Mouse (Mus musculus): Measurements from ENCODE around the gene Lifr. TPM values are rescaled to one million over a fixed set of nuclear protein-coding genes. Genes with fewer than 3 reads are reported as not detected.

Lifr gene
- total and polyA plus RNA-seq, 2 experiments from 2014 or later: 14.9 to 24.0 TPM

DNA sequence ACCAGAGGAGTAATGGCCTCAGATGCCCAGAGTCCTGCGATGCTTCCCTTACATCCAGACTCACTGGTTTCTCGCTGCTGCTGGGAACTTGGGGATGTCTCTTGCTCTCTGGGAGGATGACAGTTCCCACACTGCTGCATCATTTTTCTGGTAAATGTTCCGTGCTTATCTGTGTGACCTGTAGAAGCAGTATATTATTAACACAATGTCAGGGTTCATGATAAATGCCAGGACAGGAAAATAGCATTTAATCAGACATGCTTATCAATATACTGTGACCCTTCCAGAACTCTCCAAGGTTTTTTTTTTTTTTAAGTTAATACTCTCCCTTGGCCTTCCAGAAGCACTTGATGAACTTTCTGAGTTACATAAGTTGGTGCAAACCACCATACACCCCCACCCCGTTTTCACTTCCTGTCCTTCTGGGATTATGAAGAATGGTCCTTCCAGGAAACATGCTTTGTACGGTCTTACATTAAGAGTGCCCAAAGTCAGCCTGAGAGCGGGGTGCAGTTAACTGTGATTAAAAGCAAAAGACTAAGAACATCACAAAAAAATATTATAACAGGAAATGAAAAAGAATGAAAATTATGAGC is 20.1 kb upstream of the Lifr start:
- Histone ChIP-seq H3K9me3 (replicated peaks; ENCODE audit: control insufficient read depth, low read length) (no peaks in the 10 kb centered on the region), H3K9ac (replicated peaks; ENCODE audit: low read depth, low read length) (no peak overlapping the region), H3K27me3 (ENCODE audit: control insufficient read depth, insufficient read depth, low read length) (no peaks in the 10 kb centered on the region), H3K4me2 (ENCODE audit: low read depth, low read length) (no peak overlapping the region), H3K36me3 (replicated peaks; ENCODE audit: control insufficient read depth, insufficient read depth, low read length) (no peaks in the 10 kb centered on the region), H3K4me1 (ENCODE audit: control insufficient read depth, insufficient read depth) (no peaks in the 10 kb centered on the region), H3K27ac (ENCODE audit: low read depth) (no peak overlapping the region), H3K4me3 (ENCODE audit: low read depth, low read length) (no peak overlapping the region)
- no peak for ATAC-seq (ENCODE audit: insufficient read depth, low read depth)
- 57% methylated on average over 6 of the region's 6 CpGs for WGBS
- TF ChIP-seq EP300 (IDR thresholded peaks at IDR 0.05; ENCODE audit: low read depth): no peak
- TF ChIP-seq CTCF (IDR thresholded peaks at IDR 0.05; ENCODE audit: low read depth): no peak
- DNase-seq (ENCODE audit: low spot score): no peak

DNA sequence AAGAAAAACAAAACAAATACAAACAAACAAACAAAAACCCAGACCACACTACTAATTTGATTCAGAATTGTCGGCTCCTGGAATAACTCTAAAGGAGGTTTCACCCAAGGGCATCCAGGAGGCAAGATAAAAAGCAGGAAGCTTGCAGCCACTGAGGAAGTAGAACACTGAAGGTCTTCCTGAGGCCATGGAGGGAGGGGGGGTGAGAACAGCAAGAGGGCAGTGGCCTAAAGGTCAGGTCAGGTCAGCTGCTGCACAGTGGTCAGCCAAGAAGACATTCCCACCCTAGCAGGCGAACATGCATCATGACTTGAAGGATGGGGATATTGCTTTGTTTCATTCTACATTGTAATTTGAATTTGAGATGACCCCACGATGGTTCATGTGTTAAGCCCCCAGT is 17.1 kb upstream of the Lifr start:
- H3K9me3 ChIP-seq (replicated peaks; ENCODE audit: control insufficient read depth, low read length): no peaks in the 10 kb centered on the region
- TF ChIP-seq CTCF (IDR thresholded peaks at IDR 0.05; ENCODE audit: low read depth) (no peak), EP300 (IDR thresholded peaks at IDR 0.05; ENCODE audit: low read depth) (no peak)
- WGBS: 72% methylated on average over 3 of the region's 3 CpGs
- H3K9ac ChIP-seq (replicated peaks; ENCODE audit: low read depth, low read length): no peak overlapping the region
- no peaks in the 10 kb centered on the region for H3K36me3 ChIP-seq (replicated peaks; ENCODE audit: control insufficient read depth, insufficient read depth, low read length)
- ATAC-seq (ENCODE audit: insufficient read depth, low read depth): no peak
- H3K4me2 ChIP-seq (ENCODE audit: low read depth, low read length): no peak overlapping the region
- no peak overlapping the region for H3K27ac ChIP-seq (ENCODE audit: low read depth)
- H3K27me3 ChIP-seq (ENCODE audit: control insufficient read depth, insufficient read depth, low read length): no peaks in the 10 kb centered on the region
- no peak overlapping the region for H3K4me3 ChIP-seq (ENCODE audit: low read depth, low read length)
- H3K4me1 ChIP-seq (ENCODE audit: control insufficient read depth, insufficient read depth): no peaks in the 10 kb centered on the region
- DNase-seq (ENCODE audit: low spot score): no peak

DNA sequence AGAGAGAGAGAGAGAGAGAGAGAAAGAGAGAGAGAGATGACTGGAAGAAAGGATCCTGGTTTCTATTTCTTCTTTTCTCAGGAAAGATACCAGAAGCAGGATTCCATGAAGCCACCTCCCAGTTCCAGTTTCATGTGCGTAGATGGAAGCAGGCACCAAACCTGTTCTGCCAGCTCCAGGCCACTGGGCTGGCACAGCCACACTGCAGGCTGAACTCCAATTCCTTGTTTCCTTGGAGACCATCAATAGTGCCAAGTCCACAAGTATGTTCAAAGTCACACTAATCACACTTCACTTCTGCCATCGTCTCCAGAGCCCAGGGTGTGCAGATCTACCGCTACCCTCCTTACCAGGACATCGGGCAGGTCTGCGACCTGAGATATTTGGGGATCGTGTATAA is 15.2 kb upstream of the Lifr start:
- no peaks in the 10 kb centered on the region for H3K27me3 ChIP-seq (ENCODE audit: control insufficient read depth, insufficient read depth, low read length)
- H3K4me3 ChIP-seq (ENCODE audit: low read depth, low read length): no peak overlapping the region
- no peak overlapping the region for H3K4me2 ChIP-seq (ENCODE audit: low read depth, low read length)
- 71% methylated on average over 6 of the region's 6 CpGs for WGBS
- no peak overlapping the region for H3K9ac ChIP-seq (replicated peaks; ENCODE audit: low read depth, low read length)
- ATAC-seq (ENCODE audit: insufficient read depth, low read depth) (no peak), DNase-seq (ENCODE audit: low spot score) (no peak)
- no peak for TF ChIP-seq EP300 (IDR thresholded peaks at IDR 0.05; ENCODE audit: low read depth)
- no peak for TF ChIP-seq CTCF (IDR thresholded peaks at IDR 0.05; ENCODE audit: low read depth)
- no peak overlapping the region for H3K27ac ChIP-seq (ENCODE audit: low read depth)
- no peaks in the 10 kb centered on the region for H3K36me3 ChIP-seq (replicated peaks; ENCODE audit: control insufficient read depth, insufficient read depth, low read length)
- no peaks in the 10 kb centered on the region for H3K4me1 ChIP-seq (ENCODE audit: control insufficient read depth, insufficient read depth)
- no peaks in the 10 kb centered on the region for H3K9me3 ChIP-seq (replicated peaks; ENCODE audit: control insufficient read depth, low read length)

DNA sequence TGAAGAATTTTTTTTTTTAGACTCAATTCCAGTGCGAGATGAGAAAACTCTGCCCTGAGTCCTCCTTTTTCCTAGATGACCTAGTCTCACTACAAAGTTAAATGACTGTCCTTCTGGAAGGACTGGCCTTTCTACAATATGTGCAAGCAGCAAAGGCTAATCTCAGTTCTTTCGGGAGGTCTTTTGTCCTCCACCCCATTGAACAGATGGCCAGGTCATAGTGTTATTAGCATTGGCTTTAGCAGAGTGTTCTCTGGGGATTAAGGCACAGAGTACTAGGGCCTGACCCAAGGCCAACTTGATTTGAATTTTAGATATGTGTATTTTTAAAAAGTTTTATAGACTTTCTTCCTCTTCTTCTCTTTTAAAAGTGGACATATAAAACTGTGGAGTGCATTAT is 12.1 kb upstream of the Lifr start:
- TF ChIP-seq EP300 (IDR thresholded peaks at IDR 0.05; ENCODE audit: low read depth) (no peak), CTCF (IDR thresholded peaks at IDR 0.05; ENCODE audit: low read depth) (no peak)
- Histone ChIP-seq H3K36me3 (replicated peaks; ENCODE audit: control insufficient read depth, insufficient read depth, low read length) (no peaks in the 10 kb centered on the region), H3K4me2 (ENCODE audit: low read depth, low read length) (no peak overlapping the region), H3K9me3 (replicated peaks; ENCODE audit: control insufficient read depth, low read length) (no peaks in the 10 kb centered on the region), H3K27ac (ENCODE audit: low read depth) (no peak overlapping the region), H3K27me3 (ENCODE audit: control insufficient read depth, insufficient read depth, low read length) (no peaks in the 10 kb centered on the region), H3K9ac (replicated peaks; ENCODE audit: low read depth, low read length) (no peak overlapping the region), H3K4me3 (ENCODE audit: low read depth, low read length) (no peak overlapping the region), H3K4me1 (ENCODE audit: control insufficient read depth, insufficient read depth) (peaks cover 12% of the 10 kb centered on the region; the same call in 1 of the 2 replicates)
- DNase-seq (ENCODE audit: low spot score) (no peak), ATAC-seq (ENCODE audit: insufficient read depth, low read depth) (no peak)
- WGBS: 68% methylated on average over 2 of the region's 2 CpGs

DNA sequence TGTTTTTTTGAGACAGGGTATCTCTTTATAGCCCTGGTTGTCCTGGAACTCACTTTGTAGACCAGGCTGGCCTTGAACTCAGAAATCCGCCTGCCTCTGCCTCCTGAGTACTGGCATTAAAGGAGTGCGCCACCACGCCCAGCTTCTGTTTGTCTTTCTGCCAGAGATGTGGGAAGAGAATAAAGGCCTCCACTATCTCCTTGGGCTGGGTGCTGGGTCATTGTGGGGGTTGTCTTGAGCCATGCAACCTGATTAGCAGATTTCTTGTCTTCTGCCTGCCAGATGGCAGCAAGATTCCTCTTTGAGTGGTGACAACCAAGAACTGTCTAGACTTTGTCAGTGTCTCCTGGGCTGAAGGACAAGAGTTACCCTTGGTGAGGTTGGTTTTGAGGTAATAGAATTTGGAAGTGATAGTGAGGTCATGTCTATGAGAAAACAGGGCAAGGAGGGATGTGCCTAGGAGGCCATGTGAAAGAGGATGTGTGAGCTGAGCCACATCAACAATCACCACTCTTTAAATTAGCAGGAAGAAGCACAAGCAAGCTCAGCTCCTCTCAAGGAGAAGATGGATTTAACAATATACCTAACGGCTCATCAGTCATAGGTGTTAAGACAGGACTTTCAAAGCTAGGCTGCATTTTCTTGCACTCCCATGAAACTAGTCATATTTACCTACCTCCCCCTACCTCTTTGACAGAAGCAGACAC is 10.6 kb upstream of the Lifr start:
- H3K27me3 ChIP-seq (ENCODE audit: control insufficient read depth, insufficient read depth, low read length): no peaks in the 10 kb centered on the region
- TF ChIP-seq EP300 (IDR thresholded peaks at IDR 0.05; ENCODE audit: low read depth) (no peak), CTCF (IDR thresholded peaks at IDR 0.05; ENCODE audit: low read depth) (no peak)
- no peak overlapping the region for H3K27ac ChIP-seq (ENCODE audit: low read depth)
- H3K36me3 ChIP-seq (replicated peaks; ENCODE audit: control insufficient read depth, insufficient read depth, low read length): no peaks in the 10 kb centered on the region
- no peaks in the 10 kb centered on the region for H3K9me3 ChIP-seq (replicated peaks; ENCODE audit: control insufficient read depth, low read length)
- no peak for ATAC-seq (ENCODE audit: insufficient read depth, low read depth)
- no peak overlapping the region for H3K9ac ChIP-seq (replicated peaks; ENCODE audit: low read depth, low read length)
- no peak for DNase-seq (ENCODE audit: low spot score)
- WGBS: 92% methylated on average over 4 of the region's 4 CpGs
- H3K4me3 ChIP-seq (ENCODE audit: low read depth, low read length): no peak overlapping the region
- H3K4me1 ChIP-seq (ENCODE audit: control insufficient read depth, insufficient read depth): peaks cover 12% of the 10 kb centered on the region; the same call in 1 of the 2 replicates
- H3K4me2 ChIP-seq (ENCODE audit: low read depth, low read length): no peak overlapping the region
